Mouse (Mus musculus) lung, postnatal 0 days (tissue): ENCODE measurements at regions not wholly inside any gene's neighbourhood (a gene's known extent, or its start where the extent isn't known, plus 50 kb on each side); places are given as distances from the start of the nearest gene placed in this dataset.

Source experiments
- CTCF ChIP-seq: IDR thresholded peaks from 2 replicates; pipeline ENCODE4 v1.5.1; 2016; ENCODE audit warnings: antibody characterized with exemption, mild to moderate bottlenecking
- EP300 ChIP-seq: IDR thresholded peaks from 2 replicates; pipeline ENCODE4 v1.6.1; 2016; ENCODE audit warnings: antibody characterized with exemption, mild to moderate bottlenecking, control low read depth

DNA sequence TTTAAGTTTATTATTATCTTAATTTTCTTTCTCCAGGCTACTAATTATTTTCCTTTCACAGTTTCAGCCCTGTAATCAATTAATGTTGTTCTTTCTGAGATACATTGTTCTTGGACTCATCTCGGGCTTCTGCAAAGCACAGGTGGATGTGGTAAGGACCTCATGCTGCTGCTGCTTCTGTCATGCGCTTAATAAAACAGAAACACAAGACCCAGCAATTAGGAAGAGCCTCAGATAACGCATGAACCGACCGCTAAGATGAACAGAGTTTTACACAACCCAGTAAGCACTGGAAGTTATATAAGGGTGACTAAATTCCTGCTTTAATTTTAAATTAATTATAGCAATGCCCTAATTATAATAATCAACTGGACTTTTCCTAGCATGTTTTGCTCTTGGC is 70.7 kb upstream of the Gk2 start:
- TF ChIP-seq EP300 = no peak
- TF ChIP-seq CTCF = no peak
